Mouse (Mus musculus) lung, postnatal 0 days (tissue): ENCODE data around the gene Klk1b8. TPM values are rescaled to one million over a fixed set of nuclear protein-coding genes. Genes with fewer than 3 reads are reported as not detected.

ENCODE experiments used
- ATAC-seq: fragments of 200-750 bp; cut with Nextera tagmentation; 2 replicates; pipeline ENCODE4 v1.8.0; 2017; ENCODE audit warnings: moderate library complexity
- DNase-seq: peaks from one replicate; pipeline ENCODE4 v3.0.0-alpha.2; 2016; ENCODE audit warnings: low spot score
- H3K27ac ChIP-seq: fragments of 300-500 bp; sonication (generic); 2 replicates; pipeline ENCODE4 v1.5.1; 2014; ENCODE audit warnings: antibody characterized with exemption, mild to moderate bottlenecking, low read length, mixed read lengths
- H3K27me3 ChIP-seq: fragments of 300-500 bp; sonication (generic); replicated peaks from 2 replicates; pipeline ENCODE4 v1.6.1; 2014; ENCODE audit warnings: low read length, mixed read lengths; ENCODE audit not compliant: insufficient read depth
- H3K36me3 ChIP-seq: fragments of 300-500 bp; sonication (generic); 2 replicates; pipeline ENCODE4 v1.6.1; 2014; ENCODE audit warnings: low read length, mixed read lengths; ENCODE audit not compliant: insufficient read depth
- H3K4me1 ChIP-seq: fragments of 300-500 bp; sonication (generic); 2 replicates; pipeline ENCODE4 v1.6.1; 2014; ENCODE audit warnings: antibody characterized with exemption, low read depth, low read length, mixed read lengths; ENCODE audit not compliant: insufficient read depth
- H3K4me2 ChIP-seq: fragments of 300-500 bp; sonication (generic); replicated peaks from 2 replicates; pipeline ENCODE4 v1.6.1; 2014; ENCODE audit warnings: low read depth, mild to moderate bottlenecking, low read length, moderate library complexity, mixed read lengths
- H3K4me3 ChIP-seq: fragments of 300-500 bp; sonication (generic); 2 replicates; pipeline ENCODE4 v1.5.1; 2014; ENCODE audit warnings: low read depth, low read length
- H3K9ac ChIP-seq: fragments of 300-500 bp; sonication (generic); replicated peaks from 2 replicates; pipeline ENCODE4 v1.6.1; 2014; ENCODE audit warnings: low read depth, mild to moderate bottlenecking
- H3K9me3 ChIP-seq: fragments of 300-500 bp; sonication (generic); 2 replicates; pipeline ENCODE4 v1.6.1; 2016; ENCODE audit warnings: low read length, mixed read lengths
- CTCF ChIP-seq: IDR thresholded peaks from 2 replicates; pipeline ENCODE4 v1.5.1; 2016; ENCODE audit warnings: antibody characterized with exemption, mild to moderate bottlenecking
- EP300 ChIP-seq: IDR thresholded peaks from 2 replicates; pipeline ENCODE4 v1.6.1; 2016; ENCODE audit warnings: antibody characterized with exemption, mild to moderate bottlenecking, control low read depth
- WGBS: fragments of 180-500 bp; shearing (Covaris S2); extraction: QIAGEN DNeasy Blood & Tissue Kit; methylation state at CpG from one replicate; pipeline ENCODE4 v1.1.7; 2014; 5-methylcytosine and 5-hydroxymethylcytosine counted together
- polyA plus RNA-seq: library from polyadenylated mRNA; unstranded; fragments of >200 nt; fragmentation: Nextera tagmentation; extraction: Ambion mirVana; gene quantifications from 2 replicates; pipeline ENCODE4 v1.2.1, GENCODE M21; 2015

The Klk1b8 gene
- not detected in 2 replicates for polyA plus RNA-seq

- H3K9ac ChIP-seq, result no peak within 1 kb of the TSS
- H3K27me3 ChIP-seq, result no peaks in the 10 kb centered on the region
- no peak within 1 kb of the TSS for H3K4me2 ChIP-seq
- no peak within 1 kb of the TSS for H3K27ac ChIP-seq
- no peak for TF ChIP-seq CTCF
- no peak for TF ChIP-seq EP300
- no peaks in the 10 kb centered on the region for H3K36me3 ChIP-seq
- 73% methylated on average over 2 of the region's 2 CpGs for WGBS
- H3K4me1 ChIP-seq, result no peaks in the 10 kb centered on the region
- H3K4me3 ChIP-seq, result no peak within 1 kb of the TSS
- H3K9me3 ChIP-seq, result no peaks in the 10 kb centered on the region
- DNase-seq, result no peak
- ATAC-seq, result no peak
Observed at GRCm38 (mm10) chr7:43950364-43950763, at the start of gene Klk1b8. Gene Klk1b8, plus strand, starts transcription at chr7:43950664.

DNA sequence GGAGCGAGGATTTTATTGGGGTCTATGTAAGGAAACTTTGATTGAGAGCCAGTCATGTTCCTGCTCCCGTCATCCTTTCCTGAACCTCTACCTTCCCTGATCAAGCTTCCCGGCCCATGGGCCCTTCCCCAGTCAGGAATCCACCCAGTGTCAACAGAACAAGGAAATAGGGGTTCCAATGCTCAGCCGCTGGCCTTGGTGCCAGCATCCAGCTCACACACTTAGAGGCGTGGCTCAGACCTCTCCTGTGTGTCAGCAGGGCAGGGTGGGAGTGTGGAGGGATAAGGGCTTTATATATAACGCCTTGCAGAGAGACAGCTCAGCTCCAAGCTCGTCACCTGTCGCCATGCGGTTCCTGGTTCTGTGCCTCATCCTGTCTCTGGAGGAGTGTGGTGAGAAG is 35.6 kb upstream of the Klk1b8 start:
- ATAC-seq, result peak; percentile 53
- Histone ChIP-seq H3K9me3 (no peaks in the 10 kb centered on the region), H3K9ac (no peak overlapping the region), H3K4me3 (no peak overlapping the region), H3K36me3 (no peaks in the 10 kb centered on the region), H3K4me2 (no peak overlapping the region), H3K27ac (no peak overlapping the region), H3K27me3 (no peaks in the 10 kb centered on the region), H3K4me1 (no peaks in the 10 kb centered on the region)
- TF ChIP-seq CTCF, result no peak
- no peak for TF ChIP-seq EP300
- DNase-seq, result peak; percentile 15
- WGBS, result 37% methylated on average over 9 of the region's 9 CpGs

DNA sequence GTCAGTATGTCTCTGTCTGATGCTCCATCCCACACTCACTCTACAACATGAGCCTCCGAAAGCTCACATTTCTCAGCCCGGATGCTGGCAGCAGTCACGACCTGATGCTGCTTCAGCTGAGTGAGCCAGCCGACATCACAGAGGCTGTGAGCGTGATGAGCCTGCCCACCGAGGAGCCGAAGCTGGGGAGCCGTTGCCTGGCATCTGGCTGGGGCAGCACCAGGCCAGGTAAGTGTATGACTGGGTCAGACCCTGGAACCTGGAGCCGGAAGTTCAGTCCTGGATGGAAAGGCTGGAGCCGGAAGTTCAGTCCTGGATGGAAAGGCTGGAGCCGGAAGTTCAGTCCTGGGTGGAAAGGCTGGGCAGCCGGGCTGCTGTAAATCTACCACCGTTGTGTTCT is 32.0 kb upstream of the Klk1b8 start:
- H3K4me2 ChIP-seq, result no peak overlapping the region
- no peak overlapping the region for H3K9ac ChIP-seq
- ATAC-seq, result no peak
- H3K9me3 ChIP-seq, result no peaks in the 10 kb centered on the region
- TF ChIP-seq EP300, result no peak
- no peak for TF ChIP-seq CTCF
- WGBS, result 80% methylated on average over 13 of the region's 13 CpGs
- H3K4me3 ChIP-seq, result no peak overlapping the region
- H3K27ac ChIP-seq, result no peak overlapping the region
- DNase-seq, result no peak
- no peaks in the 10 kb centered on the region for H3K36me3 ChIP-seq
- H3K27me3 ChIP-seq, result no peaks in the 10 kb centered on the region
- H3K4me1 ChIP-seq, result no peaks in the 10 kb centered on the region

DNA sequence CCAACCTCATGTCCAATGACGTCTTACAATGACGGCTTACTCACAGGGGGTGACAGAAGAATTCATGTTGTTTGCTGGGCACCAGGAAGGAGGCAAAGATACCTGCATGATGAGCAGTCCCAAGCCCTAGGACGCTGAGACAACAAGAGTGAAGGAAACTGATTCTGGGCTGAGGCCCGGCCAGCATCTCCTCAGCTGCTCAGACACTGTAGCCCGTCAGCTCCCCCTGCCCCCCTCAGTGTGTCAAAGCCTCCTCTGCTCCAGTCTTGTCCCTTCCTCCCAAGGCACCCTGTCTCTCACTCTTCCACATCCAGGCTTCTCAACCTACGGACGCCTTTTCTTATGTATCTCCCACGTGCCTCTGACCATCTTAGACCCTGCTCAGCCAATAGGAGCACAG is 31.6 kb upstream of the Klk1b8 start:
- no peak overlapping the region for H3K9ac ChIP-seq
- no peak for ATAC-seq

GRCm38 (mm10) chr7:43919559-43920451 is 30.7 kb upstream of the Klk1b8 start:
- Histone ChIP-seq H3K4me1 (no peaks in the 10 kb centered on the region), H3K4me2 (no peak overlapping the region), H3K27ac (no peak overlapping the region), H3K27me3 (no peaks in the 10 kb centered on the region), H3K36me3 (no peaks in the 10 kb centered on the region), H3K9ac (no peak overlapping the region), H3K9me3 (no peaks in the 10 kb centered on the region), H3K4me3 (no peak overlapping the region)
- peak; percentile 84 for ATAC-seq
- WGBS, result 23% methylated on average over 14 of the region's 14 CpGs
- TF ChIP-seq CTCF, result peak; percentile 90
- no peak for TF ChIP-seq EP300
- peak; percentile 86 for DNase-seq

More for the DNA sequence above, 31.6 kb upstream of the Klk1b8 start:
- Histone ChIP-seq H3K9me3 (no peaks in the 10 kb centered on the region), H3K36me3 (no peaks in the 10 kb centered on the region), H3K27ac (no peak overlapping the region), H3K27me3 (no peaks in the 10 kb centered on the region), H3K4me1 (no peaks in the 10 kb centered on the region), H3K4me3 (no peak overlapping the region), H3K4me2 (no peak overlapping the region)
- no peak for DNase-seq
- 62% methylated on average over 8 of the region's 8 CpGs for WGBS
- TF ChIP-seq EP300, result no peak
- TF ChIP-seq CTCF, result no peak

GRCm38 (mm10) chr7:43920582-43920981 is 29.9 kb upstream of the Klk1b8 start:
- DNase-seq, result peak; percentile 20
- Histone ChIP-seq H3K4me2 (no peak overlapping the region), H3K4me3 (no peak overlapping the region), H3K36me3 (no peaks in the 10 kb centered on the region), H3K9me3 (no peaks in the 10 kb centered on the region), H3K4me1 (no peaks in the 10 kb centered on the region), H3K9ac (no peak overlapping the region), H3K27ac (no peak overlapping the region), H3K27me3 (no peaks in the 10 kb centered on the region)
- ATAC-seq, result no peak
- 78% methylated on average over 3 of the region's 3 CpGs for WGBS
- TF ChIP-seq CTCF (no peak), EP300 (no peak)
